Comparison of ENCODE assay signal across 20 mouse cellular contexts in genomic region chr6:128039077-128039766, GRCm38 (mm10).
DNase-seq lines count a peak whose midpoint lies in the region; ATAC-seq and TF ChIP-seq lines count a peak whose summit lies in the region.
"Had no signal": no experiment of that assay in that cellular context is flagged by ENCODE, and none has a peak within 500 bp of the region (broad histone marks: within the 10 kb centered on the region; RNA-seq: fewer than 3 reads in every experiment).

No protein-coding gene starts in this region.

- no peaks in the 10 kb centered on the region for H3K9me3 ChIP-seq in heart, postnatal 0 days (replicated peaks; ENCODE audit: control insufficient read depth, low read length)
- no peaks in the 10 kb centered on the region for H3K9me3 ChIP-seq in liver, postnatal 0 days (ENCODE audit: low read length)
- H3K9me3 ChIP-seq in limb, embryonic 10.5 days (replicated peaks) = no peaks in the 10 kb centered on the region
- H3K9me3 ChIP-seq: heart, embryonic 12.5 days; heart, embryonic 15.5 days; hindbrain, embryonic 12.5 days; hindbrain, embryonic 15.5 days had no signal

- WGBS in heart, postnatal 0 days = 76% methylated on average over 9 of the region's 9 CpGs
- 67% methylated on average over 9 of the region's 9 CpGs for WGBS in liver, postnatal 0 days (ENCODE audit: insufficient replicate concordance)
- 88% methylated on average over 9 of the region's 9 CpGs for WGBS in limb, embryonic 10.5 days

- no peaks in the 10 kb centered on the region for H3K36me3 ChIP-seq in heart, postnatal 0 days (replicated peaks; ENCODE audit: control insufficient read depth, insufficient read depth, low read length)
- H3K36me3 ChIP-seq in liver, postnatal 0 days (replicated peaks; ENCODE audit: insufficient read depth, low read length) = no peaks in the 10 kb centered on the region
- no peaks in the 10 kb centered on the region for H3K36me3 ChIP-seq in limb, embryonic 10.5 days
- H3K36me3 ChIP-seq: heart, embryonic 12.5 days; heart, embryonic 15.5 days; hindbrain, embryonic 12.5 days; hindbrain, embryonic 15.5 days had no signal

- TF ChIP-seq EP300 in heart, postnatal 0 days (IDR thresholded peaks at IDR 0.05; ENCODE audit: low read depth) = no peak
- 0 out of 2 replicates have a peak, but pooled peaks have one; percentile 40 for TF ChIP-seq EP300 in liver, postnatal 0 days (IDR thresholded peaks at IDR 0.05; ENCODE audit: low read depth)

- H3K9ac ChIP-seq in heart, postnatal 0 days (replicated peaks; ENCODE audit: low read depth, low read length) = no peak overlapping the region
- H3K9ac ChIP-seq in liver, postnatal 0 days (replicated peaks) = no peak overlapping the region
- H3K9ac ChIP-seq: forebrain, postnatal 0 days; heart, embryonic 12.5 days; heart, embryonic 15.5 days; hindbrain, embryonic 12.5 days; hindbrain, embryonic 15.5 days had no signal

- ATAC-seq in heart, postnatal 0 days (ENCODE audit: insufficient read depth, low read depth) = no peak
- peak; percentile 94 for ATAC-seq in liver, postnatal 0 days
- no peak for ATAC-seq in erythroid progenitor cell, adult 5-6 weeks (replicated peaks; ENCODE audit: low FRiP score, poor library complexity, severe bottlenecking)
- ATAC-seq: forebrain, embryonic 14.5 days; forebrain, postnatal 0 days; Patski had no signal

- H3K27me3 ChIP-seq in heart, postnatal 0 days (ENCODE audit: control insufficient read depth, insufficient read depth, low read length) = no peaks in the 10 kb centered on the region
- H3K27me3 ChIP-seq in liver, postnatal 0 days (ENCODE audit: insufficient read depth, low read length) = peaks cover 17% of the 10 kb centered on the region
- H3K27me3 ChIP-seq in limb, embryonic 10.5 days (ENCODE audit: low read depth, poor library complexity, severe bottlenecking) = peaks cover 3% of the 10 kb centered on the region; the same call in 1 of the 2 replicates
- H3K27me3 ChIP-seq: heart, embryonic 12.5 days; heart, embryonic 15.5 days; hindbrain, embryonic 15.5 days; Patski had no signal

- no peak overlapping the region for H3K4me3 ChIP-seq in heart, postnatal 0 days (ENCODE audit: low read depth, low read length)
- no peak overlapping the region for H3K4me3 ChIP-seq in liver, postnatal 0 days (ENCODE audit: low read depth, low read length)
- H3K4me3 ChIP-seq in limb, embryonic 10.5 days = no peak overlapping the region
- H3K4me3 ChIP-seq: heart, adult 2 months; heart, embryonic 12.5 days; heart, embryonic 15.5 days; hindbrain, embryonic 12.5 days; hindbrain, embryonic 15.5 days had no signal

- no peak for DNase-seq in heart, postnatal 0 days (ENCODE audit: low spot score)
- DNase-seq in heart, adult 9 months (ENCODE audit: low spot score in 2 of 2) = no peak
- peak; percentile 83 for DNase-seq in liver, postnatal 0 days
- no peak for DNase-seq in liver
- no peak for DNase-seq in limb, embryonic 10.5 days (ENCODE audit: low spot score)
- DNase-seq in frontal cortex, postnatal 25 days (ENCODE audit: low spot score in 2 of 2) = no peak
- DNase-seq: adrenal gland, postnatal 10 days; cerebellum, adult 18-20 months; cerebellum, adult 9-10 months; cerebellum, postnatal 14 days; forebrain, postnatal 0 days; gastrocnemius, postnatal 36 days; heart, adult 2 months had no signal

- no peak overlapping the region for H3K4me2 ChIP-seq in heart, postnatal 0 days (ENCODE audit: low read depth, low read length)
- no peak overlapping the region for H3K4me2 ChIP-seq in liver, postnatal 0 days (ENCODE audit: low read depth, low read length)
- H3K4me2 ChIP-seq: heart, embryonic 12.5 days; heart, embryonic 15.5 days; hindbrain, embryonic 12.5 days; hindbrain, embryonic 15.5 days had no signal

- H3K4me1 ChIP-seq in heart, postnatal 0 days (ENCODE audit: control insufficient read depth, insufficient read depth) = peaks cover 49% of the 10 kb centered on the region
- H3K4me1 ChIP-seq in liver, postnatal 0 days (ENCODE audit: insufficient read depth) = peaks cover 17% of the 10 kb centered on the region
- peaks cover 89% of the 10 kb centered on the region for H3K4me1 ChIP-seq in limb, embryonic 10.5 days

- no peak for TF ChIP-seq CTCF in heart, postnatal 0 days (IDR thresholded peaks at IDR 0.05; ENCODE audit: low read depth)
- no peak for TF ChIP-seq CTCF in liver, postnatal 0 days (IDR thresholded peaks at IDR 0.05; ENCODE audit: low read depth)

- H3K27ac ChIP-seq in heart, postnatal 0 days (ENCODE audit: low read depth) = 0 out of 2 replicates have a peak overlapping the region, but pooled peaks have one; percentile 13
- peak overlapping the region; percentile 49; the same call in 1 of the 2 replicates for H3K27ac ChIP-seq in liver, postnatal 0 days (ENCODE audit: low read depth)
- H3K27ac ChIP-seq in limb, embryonic 10.5 days = peak overlapping the region; percentile 77
- H3K27ac ChIP-seq: heart, adult 2 months; heart, embryonic 15.5 days; hindbrain, embryonic 12.5 days; hindbrain, embryonic 15.5 days had no signal

Comparison
In these comparisons a context has a peak if more than half of its experiments do, and no peak if none do; other contexts are left out.
1. H3K27ac ChIP-seq: peak in every context shown above with its lines; median percentile 77 in limb, embryonic 10.5 days; 49 in liver, postnatal 0 days; 13 in heart, postnatal 0 days.